Mouse (Mus musculus): ENCODE measurements around the gene Tmem37.
A peak's percentile ranks its signal among the peaks of the same experiment; 100 is the strongest.

Tmem37 gene

GRCm38 (mm10) chr1:120057674-120058430 is 16.0 kb downstream of the Tmem37 start:
- no peak for DNase-seq (ENCODE audit: low read depth, low spot score)

- no peak for DNase-seq (ENCODE audit: low read depth, low spot score)
Measured at GRCm38 (mm10) chr1:120057044-120057443, 16.8 kb downstream of the Tmem37 start.

GRCm38 (mm10) chr1:120056236-120056635 is 17.6 kb downstream of the Tmem37 start:
- DNase-seq (ENCODE audit: low read depth, low spot score), result no peak

- no peak for DNase-seq (ENCODE audit: low read depth, low spot score)
Measured at GRCm38 (mm10) chr1:120055475-120055874, 18.4 kb downstream of the Tmem37 start.

- DNase-seq (ENCODE audit: low read depth, low spot score), result no peak
Measured at GRCm38 (mm10) chr1:120054997-120055396, 18.9 kb downstream of the Tmem37 start.

GRCm38 (mm10) chr1:120051070-120051469 is 22.8 kb downstream of the Tmem37 start:
- DNase-seq (ENCODE audit: low read depth, low spot score), result no peak

GRCm38 (mm10) chr1:120047325-120047724 is 26.5 kb downstream of the Tmem37 start:
- DNase-seq (ENCODE audit: low read depth, low spot score), result no peak

- no peak for DNase-seq (ENCODE audit: low read depth, low spot score)
Measured at GRCm38 (mm10) chr1:120044584-120044983, 29.3 kb downstream of the Tmem37 start.

GRCm38 (mm10) chr1:120042421-120042820 is 31.5 kb downstream of the Tmem37 start:
- peak; percentile 30 for DNase-seq (ENCODE audit: low read depth, low spot score)

- DNase-seq (ENCODE audit: low read depth, low spot score), result no peak
Measured at GRCm38 (mm10) chr1:120038594-120038993, 35.3 kb downstream of the Tmem37 start.

- DNase-seq (ENCODE audit: low read depth, low spot score), result no peak
Measured at GRCm38 (mm10) chr1:120037021-120037683, 36.7 kb downstream of the Tmem37 start.

GRCm38 (mm10) chr1:120035456-120036034 is 38.3 kb downstream of the Tmem37 start:
- DNase-seq (ENCODE audit: low read depth, low spot score), result no peak

GRCm38 (mm10) chr1:120034793-120035192 is 39.1 kb downstream of the Tmem37 start:
- DNase-seq (ENCODE audit: low read depth, low spot score), result no peak

- DNase-seq (ENCODE audit: low read depth, low spot score), result no peak
Measured at GRCm38 (mm10) chr1:120033469-120033854, 40.4 kb downstream of the Tmem37 start.

- DNase-seq (ENCODE audit: low read depth, low spot score), result peak; percentile 91
Measured at GRCm38 (mm10) chr1:120032804-120033468, 40.9 kb downstream of the Tmem37 start.

GRCm38 (mm10) chr1:120030474-120030873 is 43.4 kb downstream of the Tmem37 start:
- DNase-seq (ENCODE audit: low read depth, low spot score), result no peak

GRCm38 (mm10) chr1:120027693-120028092 is 46.2 kb downstream of the Tmem37 start:
- DNase-seq (ENCODE audit: low read depth, low spot score), result no peak

GRCm38 (mm10) chr1:120025050-120025439 is 48.8 kb downstream of the Tmem37 start:
- no peak for DNase-seq (ENCODE audit: low read depth, low spot score)

- no peak for DNase-seq (ENCODE audit: low read depth, low spot score)
Measured at GRCm38 (mm10) chr1:120024331-120025049, 49.4 kb downstream of the Tmem37 start.

GRCm38 (mm10) chr1:120021951-120022350 is 51.9 kb downstream of the Tmem37 start:
- DNase-seq (ENCODE audit: low read depth, low spot score), result no peak

GRCm38 (mm10) chr1:120020322-120020897 is 53.5 kb downstream of the Tmem37 start:
- DNase-seq (ENCODE audit: low read depth, low spot score), result no peak
